Mouse (Mus musculus): ENCODE measurements around the gene Szt2. TPM values are rescaled to one million over a fixed set of nuclear protein-coding genes. Genes with fewer than 3 reads are reported as not detected.

Szt2 gene
- polyA plus RNA-seq, 1 experiment = 14.1 TPM

DNA sequence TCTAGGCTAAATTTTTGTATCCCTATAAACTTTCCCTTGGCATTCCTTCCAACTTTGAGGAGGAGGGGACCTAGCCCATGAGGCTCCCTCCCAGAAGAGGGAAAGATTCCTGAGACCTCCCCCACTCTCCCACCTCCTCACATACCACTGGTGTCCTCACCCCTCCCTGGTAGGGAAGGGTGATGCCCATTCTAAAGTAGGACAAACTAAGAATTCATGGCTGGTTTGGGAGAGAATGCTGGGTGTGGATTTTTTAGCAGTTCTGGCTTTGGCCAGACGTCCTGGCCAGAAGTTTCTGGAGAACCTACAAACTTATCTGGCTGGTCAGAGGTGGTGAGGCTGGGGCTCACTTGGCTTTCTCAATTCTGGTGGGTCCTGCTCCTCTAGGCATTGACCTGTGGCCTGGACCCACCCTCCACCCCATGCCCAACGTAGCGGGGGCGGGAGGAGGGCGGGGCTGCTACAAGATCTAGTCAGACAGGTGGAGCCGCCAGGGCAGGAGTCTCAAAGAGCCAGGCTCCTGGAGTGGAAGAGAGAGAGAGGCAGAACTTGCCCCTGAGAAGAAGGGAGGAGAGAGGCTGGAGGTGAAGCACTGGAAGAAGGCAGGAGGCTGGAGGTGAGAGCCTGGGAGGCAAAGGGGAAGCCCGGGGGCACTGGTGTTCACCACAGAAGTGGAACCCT is 20.3 kb upstream of the Szt2 start:
- H3K27ac ChIP-seq (ENCODE audit: insufficient read depth, low read depth, low read length) = peak overlapping the region; percentile 93; the same call in 1 of the 2 replicates
- peak overlapping the region; percentile 87 for H3K4me3 ChIP-seq (ENCODE audit: insufficient read depth, low read length)
- TF ChIP-seq CTCF (IDR thresholded peaks at IDR 0.05; ENCODE audit: low read depth, low read length) (no peak), POLR2A (IDR thresholded peaks at IDR 0.05; ENCODE audit: borderline replicate concordance, low read depth, low read length) (no peak)
- peaks cover 37% of the 10 kb centered on the region for H3K4me1 ChIP-seq (ENCODE audit: control insufficient read depth, insufficient read depth, low read length)

DNA sequence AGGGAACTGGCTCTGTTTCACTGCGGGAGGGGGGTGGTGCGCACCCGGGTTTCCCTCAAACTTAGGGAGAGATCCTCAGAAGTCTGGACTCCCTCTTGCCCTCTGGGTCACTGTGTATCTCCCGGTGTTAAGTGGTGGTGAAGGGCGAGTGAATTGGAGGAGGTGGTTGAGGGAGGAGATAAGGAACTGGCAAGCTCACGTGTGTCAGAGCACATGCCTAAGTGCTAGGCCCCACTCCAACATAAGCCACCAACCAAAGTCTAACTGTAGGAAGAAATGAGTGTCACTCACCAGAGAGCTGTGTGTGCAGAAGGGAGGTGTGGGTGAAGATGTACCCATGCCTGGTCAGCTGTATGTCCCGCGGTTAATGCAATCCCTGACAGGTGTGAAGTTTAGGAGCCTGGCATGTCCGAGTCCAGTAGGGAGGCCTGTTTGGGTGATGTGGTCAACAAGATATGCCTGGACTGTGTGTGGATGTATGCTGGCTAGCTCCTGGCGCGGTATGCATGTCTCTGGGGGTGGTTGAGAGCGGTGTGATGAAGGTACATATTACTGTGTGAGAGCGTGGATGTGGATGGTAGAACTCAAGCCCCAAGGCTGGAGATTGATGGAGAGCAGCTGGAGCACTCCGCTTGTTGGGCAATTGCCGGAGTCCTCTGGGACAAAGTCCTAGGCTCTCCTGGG is 19.6 kb upstream of the Szt2 start:
- H3K4me3 ChIP-seq (ENCODE audit: insufficient read depth, low read length) = peak overlapping the region; percentile 87
- H3K27ac ChIP-seq (ENCODE audit: insufficient read depth, low read depth, low read length) = peak overlapping the region; percentile 93
- no peak for TF ChIP-seq CTCF (IDR thresholded peaks at IDR 0.05; ENCODE audit: low read depth, low read length)
- TF ChIP-seq POLR2A (IDR thresholded peaks at IDR 0.05; ENCODE audit: borderline replicate concordance, low read depth, low read length) = no peak
- peaks cover 37% of the 10 kb centered on the region for H3K4me1 ChIP-seq (ENCODE audit: control insufficient read depth, insufficient read depth, low read length)

DNA sequence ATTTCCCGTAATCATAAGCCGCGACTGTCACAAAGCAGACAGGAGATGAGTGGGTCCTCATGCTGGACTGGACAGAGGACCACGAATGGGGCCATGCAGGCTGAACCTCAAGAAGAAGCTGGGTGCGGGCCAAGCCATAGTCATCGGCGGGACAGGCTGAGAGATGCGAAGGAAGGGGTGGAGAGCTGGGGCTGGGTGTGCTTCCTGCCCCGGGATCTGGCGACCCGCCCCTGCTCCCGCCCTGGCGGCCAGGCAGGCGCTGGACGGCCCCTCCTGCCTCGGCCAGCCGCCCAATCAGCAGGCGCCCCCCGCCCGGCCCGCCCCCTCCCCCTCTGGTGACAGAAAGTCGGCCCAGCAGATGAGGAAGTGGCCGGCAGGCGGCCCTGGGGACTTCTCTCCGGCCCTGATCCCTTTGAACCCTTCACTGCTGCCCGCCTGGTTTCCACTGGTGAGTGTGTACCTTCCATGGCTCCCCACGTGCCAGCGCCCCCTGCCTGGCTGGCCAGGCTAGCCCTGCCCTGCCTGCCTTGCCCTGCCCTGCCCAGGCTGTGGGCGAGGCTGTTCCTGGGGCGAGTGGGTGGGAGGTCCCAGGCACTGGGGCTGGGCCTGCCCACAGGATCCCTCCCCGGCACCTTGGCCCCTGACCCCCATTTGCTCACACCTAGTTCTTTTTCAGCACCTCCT is 18.8 kb upstream of the Szt2 start, which contains the start of gene Elovl1:
Gene Elovl1, plus strand, starts transcription at position 326 of the 684 bp plus-strand sequence.
- H3K4me1 ChIP-seq (ENCODE audit: control insufficient read depth, insufficient read depth, low read length) = peaks cover 37% of the 10 kb centered on the region
- H3K4me3 ChIP-seq (ENCODE audit: insufficient read depth, low read length) = peak within 1 kb of the TSS; percentile 87
- H3K27ac ChIP-seq (ENCODE audit: insufficient read depth, low read depth, low read length) = peak within 1 kb of the TSS; percentile 93
- TF ChIP-seq POLR2A (IDR thresholded peaks at IDR 0.05; ENCODE audit: borderline replicate concordance, low read depth, low read length) = no peak; the same call in 1 of the 2 replicates

DNA sequence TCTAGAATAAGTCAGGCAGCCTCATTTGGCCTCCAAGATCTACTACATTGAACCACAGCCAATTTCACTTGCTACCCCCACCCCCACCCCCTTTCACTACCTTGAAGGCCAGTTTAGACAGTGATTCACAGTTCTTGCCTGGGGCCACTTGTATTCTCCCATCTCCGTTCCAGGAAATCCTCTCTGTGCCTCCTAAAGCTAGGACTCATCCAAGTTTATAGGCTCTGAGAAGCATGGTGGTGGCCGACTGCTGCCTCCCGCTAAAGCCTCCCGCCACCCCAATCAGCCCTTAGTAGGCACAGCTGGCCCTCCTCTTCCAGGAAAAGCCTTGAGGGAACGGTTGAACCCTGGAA is 18.3 kb upstream of the Szt2 start:
- Histone ChIP-seq H3K4me3 (ENCODE audit: insufficient read depth, low read length) (peak overlapping the region; percentile 65), H3K4me1 (ENCODE audit: control insufficient read depth, insufficient read depth, low read length) (peaks cover 37% of the 10 kb centered on the region), H3K27ac (ENCODE audit: insufficient read depth, low read depth, low read length) (peak overlapping the region; percentile 62)
- TF ChIP-seq POLR2A (IDR thresholded peaks at IDR 0.05; ENCODE audit: borderline replicate concordance, low read depth, low read length) = no peak
- no peak for TF ChIP-seq CTCF (IDR thresholded peaks at IDR 0.05; ENCODE audit: low read depth, low read length)

DNA sequence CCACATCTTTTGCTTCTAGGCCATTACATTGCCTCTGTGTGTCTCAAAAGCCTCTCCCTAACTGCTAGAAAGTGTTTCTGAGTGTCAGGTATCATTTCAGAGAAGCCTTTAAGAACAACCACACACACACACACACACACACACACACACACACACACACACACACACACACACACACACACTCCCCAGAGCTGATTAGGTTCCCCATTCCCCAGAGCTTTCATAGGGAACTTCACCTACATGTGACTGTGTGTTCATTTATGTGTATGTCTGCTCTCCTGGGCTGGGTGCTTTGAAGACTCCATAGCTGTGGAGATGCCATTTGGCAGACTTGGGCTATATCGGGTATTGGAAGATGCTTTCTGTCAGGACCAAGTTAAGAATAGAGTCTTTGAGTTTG is 16.3 kb upstream of the Szt2 start:
- Histone ChIP-seq H3K4me1 (ENCODE audit: control insufficient read depth, insufficient read depth, low read length) (peaks cover 39% of the 10 kb centered on the region), H3K4me3 (ENCODE audit: insufficient read depth, low read length) (no peak overlapping the region), H3K27ac (ENCODE audit: insufficient read depth, low read depth, low read length) (peak overlapping the region; percentile 39)
- no peak for TF ChIP-seq POLR2A (IDR thresholded peaks at IDR 0.05; ENCODE audit: borderline replicate concordance, low read depth, low read length)
- no peak for TF ChIP-seq CTCF (IDR thresholded peaks at IDR 0.05; ENCODE audit: low read depth, low read length)

DNA sequence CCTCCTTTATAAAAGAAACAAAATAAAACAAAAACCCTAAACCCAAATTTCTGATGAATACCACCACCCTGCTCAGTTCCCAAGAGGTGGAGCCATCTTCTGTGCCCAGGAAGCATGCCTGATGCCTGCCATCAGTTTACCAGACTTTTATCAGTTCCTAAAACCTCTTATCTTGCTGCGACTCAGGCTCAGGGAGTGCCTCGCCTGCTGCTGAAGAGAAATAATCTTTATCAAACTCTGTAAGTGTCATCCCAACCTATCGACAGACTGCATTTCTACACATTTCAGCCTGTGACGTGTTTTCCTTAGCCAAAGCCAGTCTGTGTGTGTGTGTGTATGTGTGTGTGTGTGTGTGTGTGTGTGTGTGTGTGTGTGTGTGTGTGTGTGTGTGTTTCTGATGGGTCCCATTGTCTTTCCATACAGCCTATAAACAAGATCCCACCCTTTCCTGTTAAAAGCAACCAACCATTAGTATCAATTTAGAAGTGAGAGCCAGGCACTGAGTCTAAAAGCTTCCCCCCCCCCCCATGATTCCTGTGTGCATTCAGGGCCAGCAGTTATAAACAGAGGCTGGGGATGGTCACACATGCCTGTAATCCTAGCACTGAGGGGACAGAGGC is 15.6 kb upstream of the Szt2 start:
- Histone ChIP-seq H3K4me3 (ENCODE audit: insufficient read depth, low read length) (no peak overlapping the region), H3K27ac (ENCODE audit: insufficient read depth, low read depth, low read length) (no peak overlapping the region), H3K4me1 (ENCODE audit: control insufficient read depth, insufficient read depth, low read length) (peaks cover 32% of the 10 kb centered on the region)
- TF ChIP-seq POLR2A (IDR thresholded peaks at IDR 0.05; ENCODE audit: borderline replicate concordance, low read depth, low read length) = no peak
- TF ChIP-seq CTCF (IDR thresholded peaks at IDR 0.05; ENCODE audit: low read depth, low read length) = no peak

DNA sequence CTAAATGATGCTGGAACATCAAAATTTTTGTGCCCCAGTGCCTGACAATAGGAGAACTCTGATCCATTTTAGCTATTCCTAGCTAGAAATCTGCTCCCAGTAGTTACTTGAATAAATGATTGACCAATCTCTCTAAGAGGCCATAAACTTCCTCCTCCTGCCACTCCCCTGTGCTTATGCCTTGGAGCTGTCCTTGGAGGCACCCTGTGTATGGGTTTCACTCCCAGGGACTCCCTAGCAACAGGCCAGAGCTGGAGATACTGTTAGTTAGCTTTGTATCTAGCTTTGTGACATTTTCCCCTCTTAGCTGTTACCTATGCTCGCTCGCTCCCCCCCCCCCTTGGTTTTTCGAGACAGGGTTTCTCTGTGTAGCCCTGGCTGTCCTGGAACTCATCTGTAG is 12.3 kb upstream of the Szt2 start:
- H3K27ac ChIP-seq (ENCODE audit: insufficient read depth, low read depth, low read length) = no peak overlapping the region
- TF ChIP-seq POLR2A (IDR thresholded peaks at IDR 0.05; ENCODE audit: borderline replicate concordance, low read depth, low read length) (no peak), CTCF (IDR thresholded peaks at IDR 0.05; ENCODE audit: low read depth, low read length) (no peak)
- no peak overlapping the region for H3K4me3 ChIP-seq (ENCODE audit: insufficient read depth, low read length)
- H3K4me1 ChIP-seq (ENCODE audit: control insufficient read depth, insufficient read depth, low read length) = peaks cover 30% of the 10 kb centered on the region

DNA sequence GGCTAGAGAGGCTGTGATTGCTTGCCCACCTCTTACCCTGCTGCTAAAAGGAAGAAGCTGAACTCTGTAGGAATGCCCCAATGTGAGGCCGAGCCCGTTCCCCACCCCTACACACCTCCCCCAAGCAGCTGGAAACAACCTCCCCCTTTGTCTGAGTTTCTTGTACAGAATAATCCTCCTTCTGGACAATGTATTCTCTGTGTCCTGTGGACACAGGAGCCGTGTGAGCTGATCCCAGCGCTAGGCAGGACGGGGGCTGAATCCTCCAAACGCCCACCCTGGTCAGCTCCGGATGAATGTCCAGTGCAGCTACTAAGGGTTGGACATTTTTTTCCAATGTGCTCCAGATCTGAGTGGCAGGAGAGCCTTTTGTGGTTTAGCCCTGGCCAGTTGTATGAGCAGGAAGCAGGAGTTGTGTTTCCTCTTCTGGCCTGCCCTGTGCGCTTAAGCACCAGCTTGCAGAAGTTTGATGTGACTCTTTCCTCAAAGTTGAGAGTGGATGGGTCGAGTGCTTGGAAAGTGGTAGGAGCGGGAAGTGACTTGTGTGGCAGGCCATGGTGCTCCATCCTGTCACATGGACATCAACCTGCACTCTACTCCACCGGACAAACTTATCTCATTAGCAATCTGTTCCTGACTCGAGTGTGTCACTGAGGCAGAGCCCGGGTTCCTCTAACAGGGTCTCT is 8.2 kb upstream of the Szt2 start:
- TF ChIP-seq POLR2A (IDR thresholded peaks at IDR 0.05; ENCODE audit: borderline replicate concordance, low read depth, low read length) = no peak
- Histone ChIP-seq H3K4me1 (ENCODE audit: control insufficient read depth, insufficient read depth, low read length) (peaks cover 19% of the 10 kb centered on the region), H3K27ac (ENCODE audit: insufficient read depth, low read depth, low read length) (0 out of 2 replicates have a peak overlapping the region, but pooled peaks have one; percentile 9), H3K4me3 (ENCODE audit: insufficient read depth, low read length) (no peak overlapping the region)

DNA sequence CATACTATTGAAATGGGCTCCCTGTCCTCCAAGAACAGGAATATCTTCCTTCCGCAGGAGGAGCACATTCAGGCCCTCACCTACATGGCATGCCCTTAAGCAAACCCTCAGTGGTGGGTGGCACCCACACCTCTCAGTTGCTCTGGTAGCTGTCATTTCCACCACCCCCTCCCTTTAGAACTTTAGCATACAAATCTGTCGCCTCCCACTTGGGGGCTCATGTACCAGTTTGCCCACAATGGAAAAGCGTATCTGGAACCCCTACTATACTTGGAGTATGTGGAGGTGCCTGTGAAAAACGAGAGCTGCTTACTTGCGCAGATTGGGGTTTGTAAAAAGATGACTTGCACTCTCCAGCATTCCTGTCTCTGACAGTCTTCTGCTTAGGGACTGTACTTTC is 7.3 kb upstream of the Szt2 start:
- H3K4me1 ChIP-seq (ENCODE audit: control insufficient read depth, insufficient read depth, low read length) = peaks cover 19% of the 10 kb centered on the region
- no peak overlapping the region for H3K4me3 ChIP-seq (ENCODE audit: insufficient read depth, low read length)
- H3K27ac ChIP-seq (ENCODE audit: insufficient read depth, low read depth, low read length) = no peak overlapping the region
- TF ChIP-seq CTCF (IDR thresholded peaks at IDR 0.05; ENCODE audit: low read depth, low read length) (no peak), POLR2A (IDR thresholded peaks at IDR 0.05; ENCODE audit: borderline replicate concordance, low read depth, low read length) (no peak)

Data from bone marrow macrophage, adult 2 months (primary cell).